Mouse (Mus musculus): Measurements from ENCODE around the gene Nrk. TPM values are rescaled to one million over a fixed set of nuclear protein-coding genes. Genes with fewer than 3 reads are reported as not detected.

Gene Nrk
- polyA plus RNA-seq (2012; ENCODE audit: insufficient read depth, insufficient read length, missing spikeins), result not detected in 2 replicates

DNA sequence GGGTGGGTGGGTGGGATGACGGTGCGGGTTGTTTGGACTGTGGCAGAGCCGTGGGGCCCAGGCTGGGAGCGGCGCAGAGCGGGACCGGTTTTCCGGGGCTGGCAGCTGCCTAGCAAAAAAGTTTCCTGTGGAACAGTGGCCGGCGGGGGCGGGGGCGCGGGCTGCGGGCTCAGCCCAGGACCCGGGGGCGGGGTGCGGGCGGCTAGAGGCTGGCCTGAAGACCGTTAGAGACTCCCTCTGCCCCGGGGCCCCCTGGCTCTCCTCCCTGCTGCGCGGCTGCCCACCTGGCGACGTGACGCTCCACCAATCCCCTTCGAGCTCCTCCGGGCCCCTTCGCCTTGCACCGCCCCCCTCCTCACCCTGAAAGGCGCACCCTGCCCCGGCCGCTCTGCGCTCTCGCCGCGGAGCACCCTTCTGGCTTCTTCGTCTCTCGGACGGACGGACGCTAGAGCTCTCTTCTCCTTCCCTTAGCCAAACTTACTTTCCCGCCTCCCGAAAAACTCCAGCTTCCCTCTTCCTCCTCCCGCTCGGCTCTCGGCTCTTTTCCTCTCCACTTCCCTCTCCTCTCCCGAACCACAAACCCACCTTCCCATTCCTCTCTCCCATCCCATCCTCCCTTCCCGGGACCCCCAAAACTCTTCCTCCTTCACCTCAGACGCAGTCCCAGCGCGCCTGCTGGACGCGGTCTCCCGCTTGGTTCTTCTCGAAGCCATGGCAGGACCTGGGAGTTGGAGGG lies at the start of gene Nrk:
TSS of gene Nrk (plus strand) at position 390 of the 736 bp plus-strand sequence.
- Histone ChIP-seq H3K27ac (ENCODE audit: insufficient read depth, low read depth, low read length) (no peak within 1 kb of the TSS), H3K4me1 (ENCODE audit: control insufficient read depth, insufficient read depth, low read length) (no peaks in the 10 kb centered on the region), H3K4me3 (ENCODE audit: insufficient read depth, low read length) (no peak within 1 kb of the TSS)
- no peak for TF ChIP-seq POLR2A (IDR thresholded peaks at IDR 0.05; ENCODE audit: borderline replicate concordance, low read depth, low read length)
- no peak for TF ChIP-seq CTCF (IDR thresholded peaks at IDR 0.05; ENCODE audit: low read depth, low read length)

DNA sequence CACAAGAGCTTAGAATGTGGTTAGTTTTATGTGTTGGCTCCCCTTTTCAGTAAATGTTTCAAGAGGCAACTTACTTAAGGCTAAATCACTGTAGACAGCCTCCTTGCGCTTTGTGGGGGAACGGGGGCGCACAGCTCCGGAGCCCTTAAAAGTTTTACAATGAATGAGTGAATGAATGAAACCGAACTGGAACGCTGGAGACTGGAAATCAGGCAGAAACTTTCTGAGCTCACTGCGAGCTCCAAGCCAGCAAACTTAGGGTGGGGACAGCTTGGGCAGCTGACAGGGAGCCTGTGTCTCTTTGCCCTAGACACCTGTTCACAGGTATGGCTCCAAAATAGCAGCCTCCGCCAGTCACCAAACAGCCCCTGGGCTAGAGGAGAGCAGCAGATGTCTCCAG lies 864 bp upstream of the Nrk start:
- H3K27ac ChIP-seq (ENCODE audit: insufficient read depth, low read depth, low read length), result no peak overlapping the region
- TF ChIP-seq CTCF (IDR thresholded peaks at IDR 0.05; ENCODE audit: low read depth, low read length), result no peak
- TF ChIP-seq POLR2A (IDR thresholded peaks at IDR 0.05; ENCODE audit: borderline replicate concordance, low read depth, low read length), result no peak
- no peak overlapping the region for H3K4me3 ChIP-seq (ENCODE audit: insufficient read depth, low read length)

DNA sequence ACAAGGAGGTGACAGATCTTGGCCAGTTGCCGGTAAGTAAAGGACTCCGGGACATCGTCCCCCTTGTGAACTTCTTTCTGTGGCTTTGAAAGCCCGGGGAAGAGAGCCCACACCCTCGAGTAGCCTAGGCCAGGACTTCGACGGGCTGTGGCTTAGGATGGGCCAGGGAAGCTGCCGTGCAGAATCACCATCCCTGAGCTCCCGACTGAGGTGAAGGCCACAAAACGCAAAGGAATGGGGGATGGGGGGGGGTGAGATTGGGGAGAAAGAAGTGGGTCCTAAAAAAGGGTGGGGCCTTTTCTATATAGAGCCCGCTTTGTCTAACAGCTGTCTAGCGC lies 516 bp downstream of the Nrk start:
- Histone ChIP-seq H3K4me1 (ENCODE audit: control insufficient read depth, insufficient read depth, low read length) (no peaks in the 10 kb centered on the region), H3K4me3 (ENCODE audit: insufficient read depth, low read length) (no peak overlapping the region)
- no peak for TF ChIP-seq CTCF (IDR thresholded peaks at IDR 0.05; ENCODE audit: low read depth, low read length)
- no peak for TF ChIP-seq POLR2A (IDR thresholded peaks at IDR 0.05; ENCODE audit: borderline replicate concordance, low read depth, low read length)

More for the DNA sequence above, 864 bp upstream of the Nrk start:
- H3K4me1 ChIP-seq (ENCODE audit: control insufficient read depth, insufficient read depth, low read length), result no peaks in the 10 kb centered on the region

DNA sequence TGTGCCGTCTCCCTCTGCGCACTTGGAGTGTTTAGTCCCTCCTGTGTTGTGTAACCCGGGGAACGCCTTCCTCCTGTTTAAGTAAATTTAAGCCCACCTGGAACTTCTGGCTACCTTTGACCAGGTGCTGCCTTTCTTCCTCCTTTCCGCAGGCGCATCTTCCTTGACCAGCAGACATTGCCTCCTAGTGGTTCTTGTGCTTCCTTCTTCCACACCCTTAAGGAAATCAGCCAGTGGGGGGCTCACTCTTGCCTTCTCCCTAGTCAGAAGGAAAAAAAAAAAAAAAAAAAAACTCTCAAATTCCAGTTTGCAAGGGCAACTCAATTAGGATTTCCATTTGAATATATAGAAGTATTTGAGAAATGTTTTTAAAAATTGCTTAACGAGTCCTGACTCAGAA lies 4.8 kb downstream of the Nrk start:
- H3K4me1 ChIP-seq (ENCODE audit: control insufficient read depth, insufficient read depth, low read length), result no peaks in the 10 kb centered on the region

More for the DNA sequence above, 516 bp downstream of the Nrk start:
- H3K27ac ChIP-seq (ENCODE audit: insufficient read depth, low read depth, low read length), result no peak overlapping the region

DNA sequence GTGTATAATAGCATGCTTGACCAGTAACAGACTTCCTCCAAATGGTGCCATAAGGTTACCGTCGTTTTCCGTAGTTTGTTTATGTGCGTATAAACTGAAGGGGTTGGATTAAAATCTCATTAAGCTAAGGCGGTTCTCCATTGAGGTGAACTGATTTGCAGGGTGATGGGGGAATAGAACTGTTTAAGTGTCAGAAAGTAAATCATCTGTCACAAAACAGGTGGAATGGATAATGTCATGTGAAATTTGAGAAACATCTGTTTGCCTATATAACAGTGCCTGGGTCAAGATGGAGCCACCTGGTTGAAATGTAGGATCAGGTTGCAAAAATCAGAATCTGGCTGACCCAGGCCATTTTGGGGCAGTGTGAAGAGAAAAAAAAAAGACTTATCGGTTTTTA lies 29.7 kb downstream of the Nrk start:
- TF ChIP-seq CTCF (IDR thresholded peaks at IDR 0.05; ENCODE audit: low read depth, low read length), result no peak
- no peak for TF ChIP-seq POLR2A (IDR thresholded peaks at IDR 0.05; ENCODE audit: borderline replicate concordance, low read depth, low read length)
- no peak overlapping the region for H3K27ac ChIP-seq (ENCODE audit: insufficient read depth, low read depth, low read length)

More for the DNA sequence above, 4.8 kb downstream of the Nrk start:
- no peak for TF ChIP-seq POLR2A (IDR thresholded peaks at IDR 0.05; ENCODE audit: borderline replicate concordance, low read depth, low read length)
- no peak for TF ChIP-seq CTCF (IDR thresholded peaks at IDR 0.05; ENCODE audit: low read depth, low read length)
- no peak overlapping the region for H3K27ac ChIP-seq (ENCODE audit: insufficient read depth, low read depth, low read length)
- H3K4me3 ChIP-seq (ENCODE audit: insufficient read depth, low read length), result no peak overlapping the region

DNA sequence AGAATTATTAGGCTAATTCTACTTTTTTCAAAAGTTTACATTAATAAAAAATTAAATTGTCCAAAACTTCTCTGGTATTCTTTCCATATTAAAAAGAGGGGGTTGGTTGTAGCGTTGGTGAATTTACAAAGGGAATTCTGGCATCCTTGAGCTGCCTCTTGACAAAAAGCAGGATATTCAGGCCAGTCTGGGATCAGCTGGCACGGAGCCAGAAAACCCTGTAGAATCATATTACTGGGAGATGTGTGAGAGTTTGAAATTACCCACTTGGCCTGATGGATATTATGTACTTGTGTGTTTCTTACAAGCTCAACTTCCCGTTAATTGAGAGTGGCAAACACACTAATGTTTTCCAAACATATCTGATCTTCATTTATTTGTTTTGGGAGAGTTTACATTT lies 46.5 kb downstream of the Nrk start:
- TF ChIP-seq CTCF (IDR thresholded peaks at IDR 0.05; ENCODE audit: low read depth, low read length) (no peak), POLR2A (IDR thresholded peaks at IDR 0.05; ENCODE audit: borderline replicate concordance, low read depth, low read length) (no peak)
- H3K4me1 ChIP-seq (ENCODE audit: control insufficient read depth, insufficient read depth, low read length), result no peaks in the 10 kb centered on the region
- no peak overlapping the region for H3K27ac ChIP-seq (ENCODE audit: insufficient read depth, low read depth, low read length)
- H3K4me3 ChIP-seq (ENCODE audit: insufficient read depth, low read length), result no peak overlapping the region

More for the DNA sequence above, 29.7 kb downstream of the Nrk start:
- Histone ChIP-seq H3K4me3 (ENCODE audit: insufficient read depth, low read length) (no peak overlapping the region), H3K4me1 (ENCODE audit: control insufficient read depth, insufficient read depth, low read length) (no peaks in the 10 kb centered on the region)

DNA sequence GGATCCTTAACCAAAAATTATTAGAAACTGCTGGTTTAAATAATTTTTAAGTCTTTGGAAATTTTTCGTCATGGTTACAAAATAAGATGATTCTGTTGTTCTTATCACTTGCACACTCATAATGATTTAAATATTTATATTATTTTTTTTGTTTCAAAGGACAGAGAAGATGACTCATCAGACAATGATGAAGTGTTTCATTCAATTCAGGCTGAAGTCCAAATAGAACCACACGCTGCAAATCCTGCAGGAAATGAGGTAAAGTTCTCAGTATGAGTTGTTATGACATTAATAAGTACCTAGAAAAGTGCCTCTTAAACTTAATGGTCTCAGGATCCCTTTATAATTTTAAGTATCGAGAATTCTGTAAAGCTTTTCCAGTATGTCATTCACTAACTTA lies 64.3 kb downstream of the Nrk start:
- H3K4me1 ChIP-seq (ENCODE audit: control insufficient read depth, insufficient read depth, low read length), result no peaks in the 10 kb centered on the region
- TF ChIP-seq CTCF (IDR thresholded peaks at IDR 0.05; ENCODE audit: low read depth, low read length) (no peak), POLR2A (IDR thresholded peaks at IDR 0.05; ENCODE audit: borderline replicate concordance, low read depth, low read length) (no peak)
- H3K27ac ChIP-seq (ENCODE audit: insufficient read depth, low read depth, low read length), result no peak overlapping the region
- H3K4me3 ChIP-seq (ENCODE audit: insufficient read depth, low read length), result no peak overlapping the region

DNA sequence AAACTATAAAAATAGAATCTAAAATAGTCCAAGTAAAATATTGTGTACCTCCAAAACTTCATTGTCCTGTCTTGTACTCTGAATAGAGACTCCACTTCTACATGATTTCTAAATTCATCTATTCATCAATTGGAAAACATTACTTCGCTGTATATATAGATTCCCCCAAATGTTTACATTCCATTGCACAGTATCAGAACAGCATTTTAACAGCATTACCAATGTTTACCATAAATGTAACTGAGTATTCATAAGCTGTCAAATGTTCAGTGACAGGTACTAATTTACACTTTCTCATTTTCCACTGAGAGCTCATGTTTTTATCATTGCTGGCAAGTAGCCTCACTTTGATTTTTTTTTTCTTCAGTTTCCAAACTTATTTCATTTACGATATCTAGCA lies 65.0 kb downstream of the Nrk start:
- H3K4me1 ChIP-seq (ENCODE audit: control insufficient read depth, insufficient read depth, low read length), result no peaks in the 10 kb centered on the region
- TF ChIP-seq POLR2A (IDR thresholded peaks at IDR 0.05; ENCODE audit: borderline replicate concordance, low read depth, low read length), result no peak
- no peak for TF ChIP-seq CTCF (IDR thresholded peaks at IDR 0.05; ENCODE audit: low read depth, low read length)
- no peak overlapping the region for H3K4me3 ChIP-seq (ENCODE audit: insufficient read depth, low read length)
- H3K27ac ChIP-seq (ENCODE audit: insufficient read depth, low read depth, low read length), result no peak overlapping the region

DNA sequence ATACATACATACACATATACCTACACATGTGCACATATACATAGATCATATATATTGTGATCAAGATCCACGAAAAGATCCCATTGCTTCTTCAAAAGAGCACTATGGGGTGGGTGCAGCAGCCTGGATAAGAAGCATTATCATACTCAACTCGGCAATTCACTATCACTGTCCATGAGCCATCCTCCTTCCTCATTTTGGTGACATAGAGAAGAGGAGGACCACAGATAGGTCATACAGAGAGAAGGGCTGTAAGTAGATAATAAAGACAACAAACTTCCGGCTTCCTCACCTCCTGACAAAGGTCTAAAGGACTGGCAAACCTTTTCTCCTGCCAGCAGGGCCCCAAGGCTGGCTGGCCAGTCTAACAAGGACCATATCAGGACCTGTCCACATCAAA lies 100.3 kb downstream of the Nrk start:
- Histone ChIP-seq H3K4me3 (ENCODE audit: insufficient read depth, low read length) (no peak overlapping the region), H3K4me1 (ENCODE audit: control insufficient read depth, insufficient read depth, low read length) (no peaks in the 10 kb centered on the region), H3K27ac (ENCODE audit: insufficient read depth, low read depth, low read length) (no peak overlapping the region)
- TF ChIP-seq CTCF (IDR thresholded peaks at IDR 0.05; ENCODE audit: low read depth, low read length) (no peak), POLR2A (IDR thresholded peaks at IDR 0.05; ENCODE audit: borderline replicate concordance, low read depth, low read length) (no peak)

DNA sequence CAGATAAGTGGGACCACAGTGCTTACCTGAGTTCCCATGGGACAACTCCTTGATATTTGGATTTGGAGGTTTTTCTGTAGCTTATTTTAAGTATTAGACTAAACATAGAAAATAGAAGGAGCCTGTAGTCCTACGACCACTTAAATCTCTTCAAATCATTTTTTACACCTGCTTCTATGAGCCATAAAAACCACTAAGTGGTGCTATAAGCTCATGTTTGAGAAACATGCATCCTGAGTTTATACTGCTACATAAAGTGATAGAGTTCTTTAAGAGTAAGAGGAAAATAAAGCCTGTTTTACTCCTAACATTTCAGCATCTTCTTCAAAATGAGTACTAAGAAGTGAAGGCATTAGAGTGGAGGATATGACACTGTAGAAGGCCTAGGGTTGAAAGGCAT lies 102.3 kb downstream of the Nrk start:
- Histone ChIP-seq H3K4me1 (ENCODE audit: control insufficient read depth, insufficient read depth, low read length) (no peaks in the 10 kb centered on the region), H3K4me3 (ENCODE audit: insufficient read depth, low read length) (no peak overlapping the region), H3K27ac (ENCODE audit: insufficient read depth, low read depth, low read length) (no peak overlapping the region)
- no peak for TF ChIP-seq CTCF (IDR thresholded peaks at IDR 0.05; ENCODE audit: low read depth, low read length)
- TF ChIP-seq POLR2A (IDR thresholded peaks at IDR 0.05; ENCODE audit: borderline replicate concordance, low read depth, low read length), result no peak

All from bone marrow macrophage, adult 2 months (primary cell).